Mouse (Mus musculus): ENCODE data around the gene Stk24.
A peak's percentile ranks its signal among the peaks of the same experiment; 100 is the strongest.

The Stk24 gene

DNA sequence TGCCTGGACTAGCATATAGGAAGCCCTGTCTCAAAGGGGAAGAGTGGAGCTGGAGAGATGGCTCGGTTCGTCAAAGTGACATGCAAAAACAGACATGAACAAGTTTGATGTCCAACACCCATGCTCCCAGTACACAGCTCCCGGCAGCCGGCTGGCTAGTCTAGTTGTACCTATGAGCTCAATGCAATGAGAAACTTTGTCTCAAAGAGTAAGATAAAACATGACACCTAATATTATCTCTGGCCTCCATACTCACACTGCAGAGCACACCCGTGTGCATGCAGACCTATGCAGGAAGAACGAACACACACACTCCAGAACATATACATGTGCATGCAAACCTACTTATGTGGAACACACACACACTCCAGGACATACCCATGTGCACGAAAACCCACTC, 15.5 kb downstream of the Stk24 start:
- no peaks in the 10 kb centered on the region for H3K9me3 ChIP-seq (ENCODE audit: low read length)

DNA sequence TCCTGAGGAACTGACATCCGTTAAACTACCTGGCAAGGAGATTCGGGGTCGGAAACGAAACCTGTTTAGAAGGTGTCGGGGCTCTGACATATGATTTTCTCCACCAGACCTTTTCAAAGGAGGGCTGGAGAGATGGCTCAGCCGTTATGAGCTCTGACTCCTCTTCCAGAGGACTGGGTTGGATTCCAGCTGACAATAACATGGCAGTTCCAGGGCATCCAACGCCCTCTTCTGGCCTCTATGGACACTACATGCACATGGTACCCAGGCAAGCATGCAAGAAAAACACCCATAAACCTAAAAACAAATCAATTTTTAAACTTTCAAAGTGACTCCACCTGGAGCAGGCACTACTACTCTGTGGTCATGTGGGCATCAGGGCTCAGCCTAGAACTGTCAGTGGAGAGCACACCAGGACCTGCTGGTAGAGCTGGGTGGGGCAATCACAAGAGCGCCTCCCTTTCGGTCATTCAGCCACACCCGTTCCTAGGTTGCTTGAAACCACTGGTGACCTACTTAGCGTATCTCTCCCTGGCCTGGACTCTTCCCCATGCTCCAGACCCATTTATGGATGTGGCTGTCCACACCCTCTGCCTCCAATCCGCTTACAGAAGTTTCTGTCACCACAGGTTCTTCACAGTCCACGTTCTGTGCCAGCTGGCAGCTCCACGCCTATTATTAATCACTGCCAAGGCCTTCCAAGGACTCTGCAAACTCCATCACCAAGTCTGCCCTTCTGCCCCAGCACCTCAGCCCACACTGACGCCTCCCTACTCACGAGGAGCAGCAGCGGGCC, 18.3 kb downstream of the Stk24 start:
- Histone ChIP-seq H3K4me3 (replicated peaks; ENCODE audit: low read length) (0 out of 2 replicates have a peak overlapping the region, but pooled peaks have one; percentile 13), H3K27me3 (ENCODE audit: insufficient read depth, low read length) (no peaks in the 10 kb centered on the region), H3K4me1 (replicated peaks; ENCODE audit: low read depth, low read length) (peaks cover 86% of the 10 kb centered on the region), H3K9me3 (ENCODE audit: low read length) (no peaks in the 10 kb centered on the region), H3K36me3 (ENCODE audit: insufficient read depth, low read length) (peaks cover 11% of the 10 kb centered on the region; the same call in 1 of the 2 replicates)
- TF ChIP-seq POU5F1 (IDR thresholded peaks at IDR 0.05; ENCODE audit: borderline replicate concordance, low read length) (no peak), CTCF (conservative IDR thresholded peaks at IDR 0.05; ENCODE audit: low read length) (peak; percentile 25), NANOG (IDR thresholded peaks at IDR 0.05; ENCODE audit: borderline replicate concordance, low read length) (no peak)

More for the DNA sequence above, 15.5 kb downstream of the Stk24 start:
- no peak for TF ChIP-seq CTCF (conservative IDR thresholded peaks at IDR 0.05; ENCODE audit: low read length)
- TF ChIP-seq NANOG (IDR thresholded peaks at IDR 0.05; ENCODE audit: borderline replicate concordance, low read length): no peak
- TF ChIP-seq POU5F1 (IDR thresholded peaks at IDR 0.05; ENCODE audit: borderline replicate concordance, low read length): no peak
- Histone ChIP-seq H3K4me1 (replicated peaks; ENCODE audit: low read depth, low read length) (peaks cover 88% of the 10 kb centered on the region), H3K4me3 (replicated peaks; ENCODE audit: low read length) (no peak overlapping the region), H3K36me3 (ENCODE audit: insufficient read depth, low read length) (peaks cover 11% of the 10 kb centered on the region; the same call in 1 of the 2 replicates), H3K27me3 (ENCODE audit: insufficient read depth, low read length) (no peaks in the 10 kb centered on the region)

DNA sequence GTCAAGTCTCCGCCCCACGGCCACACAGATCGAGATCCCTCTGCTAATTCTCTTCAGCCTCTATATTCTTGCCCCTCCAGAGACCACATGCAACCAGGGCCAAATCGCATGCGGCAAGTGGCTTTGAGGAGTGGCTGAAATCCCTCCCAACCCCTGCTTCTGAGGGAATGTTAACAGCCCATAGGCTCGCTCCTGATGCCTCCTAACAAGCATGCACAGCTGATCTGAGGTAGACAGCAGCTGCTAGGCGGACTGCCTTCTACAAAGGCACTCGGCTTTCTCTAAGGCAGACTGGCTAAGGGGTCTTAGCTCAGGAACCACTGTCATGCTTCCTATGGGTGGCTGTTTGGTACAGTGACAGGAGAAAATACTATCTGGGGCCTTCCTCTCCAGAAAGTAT, 20.0 kb downstream of the Stk24 start:
- Histone ChIP-seq H3K4me3 (replicated peaks; ENCODE audit: low read length) (0 out of 2 replicates have a peak overlapping the region, but pooled peaks have one; percentile 13), H3K27me3 (ENCODE audit: insufficient read depth, low read length) (no peaks in the 10 kb centered on the region), H3K9me3 (ENCODE audit: low read length) (no peaks in the 10 kb centered on the region), H3K36me3 (ENCODE audit: insufficient read depth, low read length) (peaks cover 11% of the 10 kb centered on the region; the same call in 1 of the 2 replicates), H3K4me1 (replicated peaks; ENCODE audit: low read depth, low read length) (peaks cover 83% of the 10 kb centered on the region)
- no peak for TF ChIP-seq NANOG (IDR thresholded peaks at IDR 0.05; ENCODE audit: borderline replicate concordance, low read length)
- no peak for TF ChIP-seq CTCF (conservative IDR thresholded peaks at IDR 0.05; ENCODE audit: low read length)
- TF ChIP-seq POU5F1 (IDR thresholded peaks at IDR 0.05; ENCODE audit: borderline replicate concordance, low read length): no peak

DNA sequence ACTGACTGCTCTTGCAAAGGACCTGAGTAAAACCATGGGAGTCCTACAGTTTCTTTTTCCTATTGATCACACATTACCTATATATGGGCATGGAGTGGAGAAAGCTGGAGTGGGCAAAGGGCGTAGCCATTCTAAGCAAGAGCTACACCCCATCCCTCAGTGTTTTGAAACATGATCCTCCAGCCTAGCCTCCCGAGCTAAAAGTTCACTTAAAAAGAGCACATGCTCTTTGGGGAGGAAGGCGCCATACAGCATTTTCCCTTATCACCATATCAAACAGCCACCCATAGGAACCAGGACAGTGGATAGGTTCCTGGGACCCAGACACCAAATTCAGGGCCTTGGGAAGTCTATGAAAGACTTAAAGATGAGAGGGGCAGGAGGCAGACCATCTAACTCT, 20.8 kb downstream of the Stk24 start:
- peaks cover 11% of the 10 kb centered on the region; the same call in 1 of the 2 replicates for H3K36me3 ChIP-seq (ENCODE audit: insufficient read depth, low read length)
- H3K27me3 ChIP-seq (ENCODE audit: insufficient read depth, low read length): no peaks in the 10 kb centered on the region
- H3K4me1 ChIP-seq (replicated peaks; ENCODE audit: low read depth, low read length): peaks cover 90% of the 10 kb centered on the region
- TF ChIP-seq POU5F1 (IDR thresholded peaks at IDR 0.05; ENCODE audit: borderline replicate concordance, low read length) (no peak), NANOG (IDR thresholded peaks at IDR 0.05; ENCODE audit: borderline replicate concordance, low read length) (no peak), CTCF (conservative IDR thresholded peaks at IDR 0.05; ENCODE audit: low read length) (no peak)
- H3K9me3 ChIP-seq (ENCODE audit: low read length): no peaks in the 10 kb centered on the region
- 0 out of 2 replicates have a peak overlapping the region, but pooled peaks have one; percentile 3 for H3K4me3 ChIP-seq (replicated peaks; ENCODE audit: low read length)

DNA sequence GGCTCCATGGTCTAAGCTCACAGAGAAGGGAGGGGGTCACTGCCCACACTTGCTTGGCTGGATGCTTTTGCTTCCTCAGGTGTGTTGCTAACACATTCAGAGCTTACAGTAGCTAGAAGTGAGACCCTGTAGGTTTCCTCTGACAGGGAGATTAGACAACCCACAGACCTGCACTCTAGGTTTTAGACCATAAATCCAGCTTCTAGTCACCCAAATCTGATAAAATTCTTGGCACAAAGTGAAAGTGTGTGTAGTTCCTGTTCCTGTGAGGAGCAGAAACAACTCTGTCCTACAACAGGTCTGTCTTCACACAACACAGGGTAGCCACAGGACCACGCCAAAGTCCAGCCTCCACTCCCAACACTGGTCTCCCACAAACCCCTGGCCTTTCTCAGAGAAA, 21.5 kb downstream of the Stk24 start:
- Histone ChIP-seq H3K4me1 (replicated peaks; ENCODE audit: low read depth, low read length) (peaks cover 93% of the 10 kb centered on the region), H3K27me3 (ENCODE audit: insufficient read depth, low read length) (no peaks in the 10 kb centered on the region), H3K9me3 (ENCODE audit: low read length) (no peaks in the 10 kb centered on the region), H3K36me3 (ENCODE audit: insufficient read depth, low read length) (peaks cover 11% of the 10 kb centered on the region; the same call in 1 of the 2 replicates), H3K4me3 (replicated peaks; ENCODE audit: low read length) (no peak overlapping the region)
- TF ChIP-seq CTCF (conservative IDR thresholded peaks at IDR 0.05; ENCODE audit: low read length): no peak

DNA sequence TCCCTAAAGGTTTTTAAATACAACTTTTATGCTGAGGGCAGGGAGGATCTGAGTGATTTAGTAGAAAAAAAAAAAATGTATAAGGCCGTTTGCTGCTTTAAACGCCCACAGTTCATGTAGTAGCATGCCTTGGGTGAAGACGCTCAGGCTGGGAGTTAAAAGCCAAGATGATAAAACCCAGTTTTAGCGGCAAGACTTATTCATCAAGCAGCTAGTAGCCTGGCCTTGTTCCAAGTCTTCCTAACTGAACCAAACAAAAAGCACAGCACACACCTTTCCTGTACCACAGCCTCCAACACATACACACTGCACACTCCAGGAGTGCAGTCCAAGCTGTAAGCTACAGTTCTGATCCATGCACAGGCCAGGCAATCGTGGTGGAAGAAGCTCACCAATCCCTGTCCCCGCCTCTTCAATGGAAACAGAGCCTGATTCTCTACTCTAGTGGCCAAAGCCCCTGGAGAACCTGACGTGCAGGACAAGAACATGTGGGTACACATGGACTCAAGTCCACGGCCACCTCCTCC, 23.4 kb downstream of the Stk24 start:
- H3K4me1 ChIP-seq (replicated peaks; ENCODE audit: low read depth, low read length): peaks cover 94% of the 10 kb centered on the region
- no peaks in the 10 kb centered on the region for H3K9me3 ChIP-seq (ENCODE audit: low read length)
- no peak for TF ChIP-seq CTCF (conservative IDR thresholded peaks at IDR 0.05; ENCODE audit: low read length)
- no peak for TF ChIP-seq NANOG (IDR thresholded peaks at IDR 0.05; ENCODE audit: borderline replicate concordance, low read length)
- TF ChIP-seq POU5F1 (IDR thresholded peaks at IDR 0.05; ENCODE audit: borderline replicate concordance, low read length): no peak
- peaks cover 8% of the 10 kb centered on the region; the same call in 1 of the 2 replicates for H3K36me3 ChIP-seq (ENCODE audit: insufficient read depth, low read length)
- no peaks in the 10 kb centered on the region for H3K27me3 ChIP-seq (ENCODE audit: insufficient read depth, low read length)
- no peak overlapping the region for H3K4me3 ChIP-seq (replicated peaks; ENCODE audit: low read length)

DNA sequence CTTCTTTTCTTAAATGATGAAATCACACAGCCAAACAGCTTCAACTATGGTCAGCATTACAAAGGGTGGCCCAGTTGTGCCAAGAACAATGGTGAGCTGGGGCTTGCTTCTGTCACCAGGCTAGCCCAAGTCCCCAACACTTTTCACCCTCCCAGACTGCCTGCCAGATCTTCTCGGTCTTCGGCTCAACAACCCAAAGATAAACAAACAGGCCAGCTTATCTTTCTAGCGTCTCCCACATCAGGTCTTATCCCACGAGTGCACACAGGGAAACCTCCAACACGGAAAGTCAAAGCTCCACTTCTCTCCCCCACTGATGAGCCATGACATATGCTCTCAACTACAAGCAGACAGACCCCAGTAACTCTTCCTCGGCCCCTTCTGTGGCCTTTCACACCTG, 24.1 kb downstream of the Stk24 start:
- no peak overlapping the region for H3K4me3 ChIP-seq (replicated peaks; ENCODE audit: low read length)
- H3K4me1 ChIP-seq (replicated peaks; ENCODE audit: low read depth, low read length): peaks cover 93% of the 10 kb centered on the region
- no peaks in the 10 kb centered on the region for H3K27me3 ChIP-seq (ENCODE audit: insufficient read depth, low read length)
- TF ChIP-seq CTCF (conservative IDR thresholded peaks at IDR 0.05; ENCODE audit: low read length): no peak
- no peak for TF ChIP-seq NANOG (IDR thresholded peaks at IDR 0.05; ENCODE audit: borderline replicate concordance, low read length)
- no peak for TF ChIP-seq POU5F1 (IDR thresholded peaks at IDR 0.05; ENCODE audit: borderline replicate concordance, low read length)
- H3K36me3 ChIP-seq (ENCODE audit: insufficient read depth, low read length): peaks cover 3% of the 10 kb centered on the region; the same call in 1 of the 2 replicates
- no peaks in the 10 kb centered on the region for H3K9me3 ChIP-seq (ENCODE audit: low read length)

DNA sequence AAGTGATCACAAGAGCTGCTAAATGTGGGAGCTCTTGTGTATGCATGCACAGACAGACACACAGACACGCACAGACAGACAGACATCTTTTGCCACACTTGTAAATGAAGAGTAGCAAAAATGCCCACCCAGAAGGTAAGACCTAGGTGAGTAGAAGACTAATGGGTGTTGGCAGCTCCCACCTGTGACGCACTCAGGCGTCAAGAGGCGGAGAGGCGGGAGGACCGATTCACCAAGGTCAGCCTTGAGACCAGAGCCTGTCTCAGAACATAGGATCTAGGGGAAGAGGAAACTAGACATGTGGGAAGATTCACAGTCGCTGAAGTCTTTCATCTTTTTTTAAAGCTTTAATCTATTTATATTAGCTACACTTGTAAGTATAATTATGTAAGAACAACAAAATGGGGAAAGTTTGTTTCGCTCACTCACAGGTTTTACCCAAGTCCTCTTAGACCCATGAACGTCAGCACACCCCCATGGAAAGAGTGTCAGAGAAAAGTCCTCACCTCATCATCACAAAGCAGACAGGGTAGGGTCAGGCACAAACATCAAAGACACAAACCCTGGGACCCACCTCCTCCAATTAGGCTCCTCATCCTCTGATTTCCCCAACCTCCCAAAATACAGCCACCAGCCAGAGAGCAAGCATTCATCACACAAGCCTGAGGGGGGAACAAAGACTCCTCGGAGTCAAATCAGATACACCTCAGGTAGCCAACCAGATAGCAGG, 26.0 kb downstream of the Stk24 start:
- H3K36me3 ChIP-seq (ENCODE audit: insufficient read depth, low read length): no peaks in the 10 kb centered on the region
- no peak overlapping the region for H3K4me3 ChIP-seq (replicated peaks; ENCODE audit: low read length)
- peaks cover 91% of the 10 kb centered on the region for H3K4me1 ChIP-seq (replicated peaks; ENCODE audit: low read depth, low read length)
- no peak for TF ChIP-seq CTCF (conservative IDR thresholded peaks at IDR 0.05; ENCODE audit: low read length)
- TF ChIP-seq NANOG (IDR thresholded peaks at IDR 0.05; ENCODE audit: borderline replicate concordance, low read length): no peak
- TF ChIP-seq POU5F1 (IDR thresholded peaks at IDR 0.05; ENCODE audit: borderline replicate concordance, low read length): no peak
- no peaks in the 10 kb centered on the region for H3K27me3 ChIP-seq (ENCODE audit: insufficient read depth, low read length)
- no peaks in the 10 kb centered on the region for H3K9me3 ChIP-seq (ENCODE audit: low read length)
